Mouse (Mus musculus) spleen, postnatal 10 days (tissue): Measurements from ENCODE around the gene Fcgrt.
"Not testable (repeated sequence)": the region's sequence is repeated elsewhere in the genome, so short reads cannot be mapped to it uniquely, and the experiment has no call there.

Experiments used
- DNase-seq, 2 experiments: peaks; one replicate each; pipeline ENCODE4 v3.0.0; 2021 to 2022; ENCODE audit warnings: low spot score in 2 of 2

Fcgrt gene

DNA sequence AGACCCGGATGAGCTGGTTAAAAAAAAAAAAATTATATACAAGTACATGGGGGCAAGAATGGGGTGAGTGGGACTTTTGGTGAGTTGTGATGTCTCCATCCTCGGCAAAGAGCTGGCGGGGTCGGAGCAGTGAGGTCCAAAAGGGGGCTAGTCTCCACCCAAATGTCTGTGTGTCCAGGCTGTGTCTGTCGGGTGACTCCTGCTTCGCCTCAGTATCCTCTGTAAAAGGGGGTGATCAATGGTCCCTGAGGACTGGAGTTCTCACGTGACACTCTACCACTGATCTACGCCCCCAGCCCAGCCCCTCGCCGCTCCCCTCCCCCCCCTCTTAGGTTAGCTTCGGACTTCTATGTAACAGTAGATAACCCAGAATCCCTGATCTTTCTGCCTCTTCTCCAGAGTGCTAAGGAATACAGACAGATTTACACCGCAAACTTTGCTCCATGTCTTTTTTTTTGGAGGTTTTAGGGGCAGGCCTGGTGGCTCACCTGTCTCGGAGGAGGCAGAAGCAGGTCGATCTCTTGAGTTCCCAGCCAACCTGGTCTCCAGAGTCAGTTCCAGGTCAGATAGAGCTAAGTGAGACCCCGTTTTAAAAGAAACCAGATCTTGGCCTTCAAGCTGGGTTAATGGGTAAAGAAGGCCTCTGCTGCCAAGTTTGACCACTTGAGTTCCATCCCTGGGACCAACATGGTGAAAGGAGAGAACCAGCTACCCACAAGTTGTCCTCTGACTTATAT lies 26.3 kb upstream of the Fcgrt start:
- no peak for DNase-seq

DNA sequence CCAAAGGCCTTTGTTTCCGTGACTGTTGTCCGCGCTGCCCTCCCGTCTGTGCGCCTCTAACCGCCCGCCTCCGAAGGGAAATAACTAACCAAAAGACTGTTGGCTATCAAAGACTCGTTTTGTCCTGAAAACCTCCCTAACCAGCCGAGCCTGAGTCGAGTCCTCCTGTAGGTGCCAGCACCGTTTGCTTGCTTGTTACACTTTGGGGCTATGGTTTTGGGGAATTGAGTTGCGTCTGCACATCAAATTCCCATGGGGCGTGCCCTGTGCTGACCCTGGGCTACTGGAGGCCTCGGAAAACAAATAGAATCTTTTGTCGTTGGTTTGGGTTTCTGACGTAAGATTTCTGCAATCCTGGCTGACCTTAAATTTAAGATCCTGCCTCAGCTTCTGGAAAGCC lies 25.7 kb upstream of the Fcgrt start:
- DNase-seq: peak in 1 of 2 experiments; percentile 59

GRCm38 (mm10) chr7:45128624-45129246 lies 25.1 kb upstream of the Fcgrt start, which contains the start of gene Rpl13a:
Gene Rpl13a, minus strand, starts transcription at chr7:45128761.
- DNase-seq: peak; percentile 96 to 98

- DNase-seq: no peak
These were observed 24.1 kb upstream of the Fcgrt start for GRCm38 (mm10) chr7:45127700-45128224.

DNA sequence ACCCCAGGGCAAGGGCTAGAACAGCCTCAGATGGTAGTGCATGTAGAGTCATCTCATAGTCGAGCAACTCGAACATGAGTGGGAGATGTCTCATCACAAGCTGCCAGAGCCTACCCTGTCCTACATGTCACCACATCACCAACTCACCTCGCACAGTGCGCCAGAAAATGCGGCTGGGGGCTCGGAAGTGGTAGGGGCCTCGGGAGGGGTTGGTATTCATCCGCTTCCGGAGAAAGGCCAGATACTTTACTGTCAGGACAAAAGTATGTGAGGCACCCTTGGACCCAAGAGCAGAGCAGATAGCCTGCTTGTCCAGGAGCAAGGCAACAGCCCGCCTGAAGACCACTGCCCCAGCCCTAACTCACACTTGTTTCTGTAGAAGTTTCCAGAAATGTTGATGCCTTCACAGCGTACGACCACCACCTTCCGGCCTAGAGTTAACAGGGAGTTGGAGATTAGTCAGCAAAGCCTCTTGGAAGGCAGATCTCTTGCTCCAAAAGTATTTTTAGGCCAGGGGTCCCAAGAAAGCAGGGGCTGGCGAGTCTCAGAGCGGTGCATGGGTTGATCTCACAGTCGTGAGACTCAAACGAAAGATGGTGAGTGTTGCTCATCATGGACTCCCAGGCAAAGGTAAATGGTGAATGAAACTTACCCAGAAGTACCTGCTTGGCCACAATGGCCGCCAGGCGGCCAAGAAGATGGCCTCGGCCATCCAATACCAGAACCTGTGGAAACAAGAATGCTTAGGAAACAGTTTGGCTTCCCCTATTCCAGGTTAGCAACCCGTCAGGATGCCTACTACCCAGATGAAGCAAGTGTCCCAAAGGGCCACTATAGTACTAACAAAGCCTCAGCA lies 23.4 kb upstream of the Fcgrt start:
- DNase-seq: no peak

GRCm38 (mm10) chr7:45126147-45126843 lies 22.6 kb upstream of the Fcgrt start:
- DNase-seq: no peak

DNA sequence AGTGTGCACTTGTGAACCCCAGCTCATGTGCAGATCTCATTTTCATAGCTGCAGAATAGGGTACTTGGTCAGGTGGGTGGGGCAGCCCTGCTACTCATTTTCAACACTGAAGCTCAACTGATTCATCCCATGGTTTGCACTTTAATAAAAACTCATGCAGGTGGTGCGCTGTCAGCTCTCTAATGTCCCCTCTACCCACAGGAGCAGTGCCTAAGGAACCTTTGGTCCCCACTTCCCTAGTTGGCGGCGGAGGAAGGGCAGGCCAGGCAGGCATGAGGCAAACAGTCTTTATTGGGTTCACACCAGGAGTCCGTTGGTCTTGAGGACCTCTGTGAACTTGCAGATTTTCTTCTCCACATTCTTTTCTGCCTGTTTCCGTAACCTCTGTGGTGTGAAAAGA lies 22.0 kb upstream of the Fcgrt start:
- DNase-seq: not testable (repeated sequence)

DNA sequence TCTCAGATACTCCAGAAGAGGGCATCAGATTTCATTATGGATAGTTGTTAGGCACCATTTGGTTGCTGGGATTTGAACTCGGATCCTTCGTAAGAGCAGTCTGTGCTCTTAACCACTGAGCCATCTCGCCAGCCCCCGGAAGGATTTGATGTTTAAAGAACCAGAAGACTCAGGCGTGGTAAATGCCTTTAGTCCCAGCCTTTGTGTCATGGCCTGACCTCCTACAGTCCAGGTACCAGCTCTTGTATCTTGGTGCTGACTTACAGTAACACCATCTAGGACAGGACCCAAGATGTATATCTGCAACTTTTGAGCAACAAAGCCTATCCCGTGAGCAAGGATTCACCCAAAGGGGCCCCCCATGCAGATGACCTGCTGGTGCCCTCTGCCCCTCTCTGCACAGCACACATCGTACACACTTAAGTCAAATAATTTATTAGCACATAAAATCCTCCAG lies 21.5 kb upstream of the Fcgrt start:
- no peak for DNase-seq

- peak; percentile 91 to 98 for DNase-seq
These were observed 20.8 kb upstream of the Fcgrt start, which contains the start of gene Rps11 for GRCm38 (mm10) chr7:45124224-45125143. Gene Rps11, minus strand, starts transcription at chr7:45124439.

DNA sequence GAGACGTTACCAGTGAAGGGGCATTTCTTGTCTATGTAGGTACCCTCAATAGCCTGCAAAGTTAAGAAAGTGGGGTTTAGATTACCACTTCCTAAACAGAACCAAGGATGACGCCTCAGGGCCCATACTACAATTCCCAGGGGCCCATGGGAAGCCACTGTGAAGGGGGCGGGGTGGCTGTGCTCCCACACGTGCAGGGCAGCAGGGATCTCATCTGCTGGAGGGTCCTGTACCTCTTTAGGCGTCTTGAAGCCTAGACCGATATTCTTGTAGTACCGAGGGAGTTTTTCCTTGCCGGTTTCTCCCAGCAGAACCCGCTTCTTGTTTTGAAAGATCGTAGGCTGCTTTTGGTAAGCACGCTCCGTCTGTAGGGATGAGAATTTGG lies 19.5 kb upstream of the Fcgrt start:
- DNase-seq: peak in 1 of 2 experiments; percentile 68

DNA sequence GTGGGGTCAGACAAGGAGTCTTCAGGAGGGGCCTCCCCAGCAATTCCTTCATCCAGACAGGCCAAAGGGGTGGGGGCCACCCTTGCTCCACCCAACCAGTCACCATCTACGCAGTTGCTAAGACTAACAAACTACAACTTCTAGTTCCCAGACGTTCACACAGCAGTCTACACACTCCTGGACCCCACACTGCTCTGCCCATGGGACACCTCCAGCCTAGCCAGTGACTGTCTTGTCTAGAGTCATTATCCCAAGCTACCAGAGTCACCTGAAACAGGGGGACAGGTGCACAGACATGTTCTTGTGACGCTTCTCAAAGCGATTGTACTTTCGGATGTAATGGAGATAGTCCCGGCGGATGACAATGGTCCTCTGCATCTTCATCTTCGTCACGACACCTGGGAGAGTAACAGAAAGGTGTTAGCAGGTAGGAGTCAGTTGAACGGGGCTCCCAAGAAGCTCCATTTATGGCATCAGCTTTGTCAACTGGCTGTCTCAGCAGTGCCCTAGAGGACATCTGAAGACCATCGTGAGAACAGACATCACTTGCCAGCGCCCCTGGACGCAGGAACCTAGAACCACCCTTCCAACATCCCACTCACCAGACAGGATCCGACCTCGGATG lies 19.0 kb upstream of the Fcgrt start:
- DNase-seq: no peak

- no peak for DNase-seq
These were observed 18.3 kb upstream of the Fcgrt start for GRCm38 (mm10) chr7:45121966-45122365.

GRCm38 (mm10) chr7:45121404-45121803 lies 17.8 kb upstream of the Fcgrt start:
- DNase-seq: peak; percentile 45 to 80

GRCm38 (mm10) chr7:45119780-45120709 lies 16.4 kb upstream of the Fcgrt start:
- DNase-seq: no peak

DNA sequence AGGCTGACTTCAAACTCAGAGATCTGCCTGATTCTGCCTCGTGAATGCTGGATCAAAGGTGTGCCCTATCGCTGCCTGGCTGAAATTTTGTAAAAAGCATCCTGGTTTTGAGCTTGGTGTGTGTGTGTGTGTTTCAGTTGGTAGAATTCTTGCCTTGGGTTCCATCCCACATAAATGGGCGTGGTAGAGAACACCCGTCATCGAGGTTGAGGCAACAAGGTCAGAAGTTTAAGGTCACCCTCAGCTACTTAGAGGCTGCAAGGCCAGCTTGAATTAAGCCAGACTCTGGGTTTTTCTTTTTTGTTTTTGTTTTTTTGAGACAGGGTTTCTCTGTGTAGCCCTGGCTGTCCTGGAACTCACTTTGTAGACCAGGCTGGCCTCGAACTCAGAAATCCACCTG lies 14.7 kb upstream of the Fcgrt start:
- no peak for DNase-seq

GRCm38 (mm10) chr7:45117566-45117965 lies 13.9 kb upstream of the Fcgrt start:
- no peak for DNase-seq

DNA sequence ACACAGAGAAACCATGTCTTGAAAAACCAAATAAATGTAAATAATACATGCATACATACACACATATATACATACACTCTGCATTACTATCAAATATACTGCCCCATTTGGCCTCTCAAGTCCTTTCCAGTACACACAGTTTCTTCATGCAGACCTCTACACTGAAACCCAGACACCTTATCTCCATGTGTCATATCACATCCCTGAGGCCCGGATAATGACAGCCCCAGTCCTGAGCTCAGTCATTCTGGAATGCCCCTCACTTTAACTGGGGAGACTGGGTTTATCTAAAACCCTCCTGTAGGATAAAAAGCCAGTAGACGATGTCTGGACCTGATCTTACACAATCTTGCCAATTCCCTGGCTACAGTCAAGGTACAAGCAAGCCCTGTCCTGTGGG lies 9.8 kb upstream of the Fcgrt start:
- DNase-seq: no peak

- DNase-seq: no peak
These were observed 8.9 kb upstream of the Fcgrt start for GRCm38 (mm10) chr7:45112529-45112928.

DNA sequence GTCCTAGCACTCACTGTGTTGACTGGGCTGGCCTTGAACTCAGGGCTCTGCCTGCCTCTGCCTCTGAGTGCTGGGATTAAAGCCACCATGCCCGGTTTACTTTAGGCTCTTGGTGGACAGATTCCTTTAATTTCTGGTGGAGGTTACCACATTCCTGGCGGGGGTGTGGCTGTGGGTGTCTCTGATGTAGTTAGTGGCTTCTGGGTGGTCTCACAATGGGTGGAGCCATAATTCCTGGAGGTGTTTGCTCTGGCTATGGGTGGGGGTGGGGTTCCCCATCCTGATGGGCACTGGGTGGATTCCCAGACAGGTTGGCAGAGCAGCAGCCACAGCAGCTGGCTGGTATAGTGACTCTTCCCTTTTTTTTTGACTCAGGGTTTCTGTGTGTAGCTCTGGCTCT lies 8.3 kb upstream of the Fcgrt start:
- DNase-seq: no peak
